Mouse (Mus musculus) intestine, embryonic 14.5 days (tissue): ENCODE measurements around the gene Ntng2. TPM values are rescaled to one million over a fixed set of nuclear protein-coding genes. Genes with fewer than 3 reads are reported as not detected.

Experiments used
- ATAC-seq: fragments of 200-750 bp; cut with Nextera tagmentation; replicated peaks from 2 replicates; pipeline ENCODE4 v1.8.0; 2017; ENCODE audit warnings: low read depth, moderate number of reproducible peaks, moderate TSS enrichment, moderate library complexity; ENCODE audit not compliant: low FRiP score, low TSS enrichment
- DNase-seq: peaks from one replicate; pipeline ENCODE4 v3.0.0-alpha.2; 2018; ENCODE audit warnings: low spot score
- H3K27ac ChIP-seq: fragments of 300-500 bp; sonication (generic); 2 replicates; pipeline ENCODE4 v1.5.1; 2014; ENCODE audit warnings: low read depth, mild to moderate bottlenecking, control low read depth
- H3K27me3 ChIP-seq: fragments of 300-500 bp; sonication (generic); replicated peaks from 2 replicates; pipeline ENCODE4 v1.6.1; 2014; ENCODE audit warnings: low read length, control low read depth; ENCODE audit not compliant: control insufficient read depth, insufficient read depth
- H3K36me3 ChIP-seq: fragments of 300-500 bp; sonication (generic); 2 replicates; pipeline ENCODE4 v1.6.1; 2014; ENCODE audit warnings: low read length, control low read depth; ENCODE audit not compliant: control insufficient read depth, insufficient read depth
- H3K4me1 ChIP-seq: fragments of 300-500 bp; sonication (generic); replicated peaks from 2 replicates; pipeline ENCODE4 v1.6.1; 2014; ENCODE audit warnings: low read length, control low read depth, mixed read lengths; ENCODE audit not compliant: control insufficient read depth, insufficient read depth
- H3K4me2 ChIP-seq: fragments of 300-500 bp; sonication (generic); 2 replicates; pipeline ENCODE4 v1.6.1; 2014; ENCODE audit warnings: low read length
- H3K4me3 ChIP-seq: fragments of 300-500 bp; sonication (generic); 2 replicates; pipeline ENCODE4 v1.5.1; 2014; ENCODE audit warnings: low read depth, low read length, control low read depth, mixed read lengths
- H3K9ac ChIP-seq: fragments of 300-500 bp; sonication (generic); 2 replicates; pipeline ENCODE4 v1.6.1; 2014; ENCODE audit warnings: mild to moderate bottlenecking, low read length
- H3K9me3 ChIP-seq: fragments of 300-500 bp; sonication (generic); 2 replicates; pipeline ENCODE4 v1.6.1; 2016; ENCODE audit warnings: low read length, control low read depth; ENCODE audit not compliant: control insufficient read depth
- WGBS: fragments of 180-500 bp; shearing (Covaris S2); extraction: QIAGEN DNeasy Blood & Tissue Kit; methylation state at CpG from one replicate; pipeline ENCODE4 v1.1.7; 2014; 5-methylcytosine and 5-hydroxymethylcytosine counted together
- polyA plus RNA-seq: library from polyadenylated mRNA; unstranded; fragments of >200 nt; fragmentation: Nextera tagmentation; extraction: Ambion mirVana; gene quantifications from 2 replicates; pipeline ENCODE4 v1.2.1, GENCODE M21; 2014

Ntng2 gene
- polyA plus RNA-seq, 1 experiment from 2014 or later, result 0.14 TPM

GRCm38 (mm10) chr2:29226671-29227070 lies 26.1 kb downstream of the Ntng2 start:
- Histone ChIP-seq H3K27me3 (no peaks in the 10 kb centered on the region), H3K36me3 (no peaks in the 10 kb centered on the region), H3K4me3 (no peak overlapping the region), H3K9ac (no peak overlapping the region), H3K4me2 (no peak overlapping the region), H3K27ac (no peak overlapping the region), H3K9me3 (no peaks in the 10 kb centered on the region), H3K4me1 (no peaks in the 10 kb centered on the region)
- 73% methylated on average over 4 of the region's 4 CpGs for WGBS
- DNase-seq (no peak), ATAC-seq (no peak)

GRCm38 (mm10) chr2:29223591-29224262 lies 29.1 kb downstream of the Ntng2 start:
- H3K4me1 ChIP-seq, result no peaks in the 10 kb centered on the region
- ATAC-seq, result no peak
- 50% methylated on average over 7 of the region's 7 CpGs for WGBS
- H3K9me3 ChIP-seq, result no peaks in the 10 kb centered on the region
- H3K4me3 ChIP-seq, result no peak overlapping the region
- DNase-seq, result no peak
- H3K36me3 ChIP-seq, result no peaks in the 10 kb centered on the region
- H3K27me3 ChIP-seq, result no peaks in the 10 kb centered on the region
- H3K9ac ChIP-seq, result no peak overlapping the region
- H3K27ac ChIP-seq, result no peak overlapping the region
- no peak overlapping the region for H3K4me2 ChIP-seq

GRCm38 (mm10) chr2:29222302-29222701 lies 30.5 kb downstream of the Ntng2 start:
- no peak overlapping the region for H3K9ac ChIP-seq
- H3K9me3 ChIP-seq, result no peaks in the 10 kb centered on the region
- no peak overlapping the region for H3K27ac ChIP-seq
- no peak for ATAC-seq
- H3K4me1 ChIP-seq, result no peaks in the 10 kb centered on the region
- 9% methylated on average over 4 of the region's 4 CpGs for WGBS
- H3K4me2 ChIP-seq, result no peak overlapping the region
- no peak overlapping the region for H3K4me3 ChIP-seq
- no peak for DNase-seq
- no peaks in the 10 kb centered on the region for H3K36me3 ChIP-seq
- no peaks in the 10 kb centered on the region for H3K27me3 ChIP-seq

- H3K9me3 ChIP-seq, result no peaks in the 10 kb centered on the region
- WGBS, result 90% methylated on average over 5 of the region's 5 CpGs
- no peak overlapping the region for H3K4me2 ChIP-seq
- no peaks in the 10 kb centered on the region for H3K4me1 ChIP-seq
- H3K36me3 ChIP-seq, result no peaks in the 10 kb centered on the region
- no peak overlapping the region for H3K4me3 ChIP-seq
- no peak overlapping the region for H3K9ac ChIP-seq
- no peak overlapping the region for H3K27ac ChIP-seq
- DNase-seq, result no peak
- H3K27me3 ChIP-seq, result no peaks in the 10 kb centered on the region
- ATAC-seq, result no peak
Observed at GRCm38 (mm10) chr2:29218831-29219230, 34.0 kb downstream of the Ntng2 start.

- Histone ChIP-seq H3K9ac (no peak overlapping the region), H3K4me3 (no peak overlapping the region), H3K4me2 (no peak overlapping the region), H3K9me3 (no peaks in the 10 kb centered on the region), H3K36me3 (no peaks in the 10 kb centered on the region), H3K4me1 (no peaks in the 10 kb centered on the region), H3K27me3 (no peaks in the 10 kb centered on the region), H3K27ac (no peak overlapping the region)
- ATAC-seq, result no peak
- no peak for DNase-seq
- 70% methylated on average over 10 of the region's 10 CpGs for WGBS
Observed at GRCm38 (mm10) chr2:29217897-29218296, 34.9 kb downstream of the Ntng2 start.

- 90% methylated on average over 5 of the region's 5 CpGs for WGBS
- ATAC-seq, result no peak
Observed at GRCm38 (mm10) chr2:29217042-29217441, 35.8 kb downstream of the Ntng2 start.

GRCm38 (mm10) chr2:29216286-29217012 lies 36.4 kb downstream of the Ntng2 start:
- Histone ChIP-seq H3K4me3 (no peak overlapping the region), H3K9ac (no peak overlapping the region), H3K4me2 (no peak overlapping the region), H3K27me3 (no peaks in the 10 kb centered on the region), H3K27ac (no peak overlapping the region), H3K9me3 (no peaks in the 10 kb centered on the region), H3K4me1 (no peaks in the 10 kb centered on the region), H3K36me3 (no peaks in the 10 kb centered on the region)
- DNase-seq (no peak), ATAC-seq (no peak)
- 57% methylated on average over 8 of the region's 8 CpGs for WGBS

More at GRCm38 (mm10) chr2:29217042-29217441, 35.8 kb downstream of the Ntng2 start:
- H3K4me1 ChIP-seq, result no peaks in the 10 kb centered on the region
- no peak for DNase-seq
- H3K27me3 ChIP-seq, result no peaks in the 10 kb centered on the region
- no peak overlapping the region for H3K4me2 ChIP-seq
- H3K4me3 ChIP-seq, result no peak overlapping the region
- no peaks in the 10 kb centered on the region for H3K9me3 ChIP-seq
- no peaks in the 10 kb centered on the region for H3K36me3 ChIP-seq
- no peak overlapping the region for H3K9ac ChIP-seq
- H3K27ac ChIP-seq, result no peak overlapping the region

DNA sequence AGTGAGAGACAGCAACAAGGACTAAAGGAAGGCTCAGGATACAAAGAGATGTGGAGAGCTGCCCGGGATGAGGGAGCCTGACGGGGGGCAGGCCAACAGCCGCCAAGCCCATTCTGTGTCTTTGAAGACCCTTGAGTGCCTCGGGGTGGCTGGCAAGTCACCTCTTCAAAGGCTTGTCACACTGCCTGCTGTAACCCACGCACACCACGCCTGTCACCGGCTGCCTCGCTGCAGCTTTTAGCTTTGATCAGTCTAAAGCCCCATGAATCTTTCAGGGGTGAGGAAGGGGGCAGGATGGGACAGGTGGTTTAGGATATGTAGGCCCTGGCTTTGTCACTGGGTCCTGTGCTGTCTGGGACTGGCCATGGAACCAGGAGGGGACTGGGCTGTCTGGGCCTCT lies 46.6 kb downstream of the Ntng2 start:
- no peaks in the 10 kb centered on the region for H3K4me1 ChIP-seq
- no peaks in the 10 kb centered on the region for H3K36me3 ChIP-seq
- no peak overlapping the region for H3K4me2 ChIP-seq
- no peak for DNase-seq
- H3K9me3 ChIP-seq, result no peaks in the 10 kb centered on the region
- WGBS, result 26% methylated on average over 8 of the region's 8 CpGs
- no peak for ATAC-seq
- H3K4me3 ChIP-seq, result no peak overlapping the region
- no peak overlapping the region for H3K27ac ChIP-seq
- H3K9ac ChIP-seq, result no peak overlapping the region
- no peaks in the 10 kb centered on the region for H3K27me3 ChIP-seq
